Mouse (Mus musculus): ENCODE measurements around the gene Gm19935. TPM values are rescaled to one million over a fixed set of nuclear protein-coding genes. Genes with fewer than 3 reads are reported as not detected.

Gm19935 gene
- polyA plus RNA-seq, 1 experiment from 2014 or later, result not detected

DNA sequence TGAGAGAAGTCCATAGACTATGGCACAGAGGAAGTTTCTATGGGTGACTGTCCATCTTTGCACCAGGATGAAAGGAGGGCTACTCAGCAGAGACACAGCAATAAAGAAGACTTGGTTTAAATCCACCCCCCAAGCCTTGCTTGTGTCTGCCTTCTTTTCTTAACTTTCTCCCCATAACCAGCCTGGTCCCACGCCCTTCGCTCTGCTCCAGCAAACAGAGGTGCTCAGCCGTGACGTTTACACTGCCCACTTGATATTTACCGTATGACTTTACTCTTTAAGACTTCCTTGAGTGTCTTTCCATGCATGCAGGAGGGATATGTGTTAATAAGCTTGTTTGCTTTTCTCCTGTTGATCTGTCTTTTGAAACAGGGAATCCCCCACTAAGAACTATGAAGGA lies 17.7 kb downstream of the Gm19935 start:
- H3K4me2 ChIP-seq (ENCODE audit: low read depth, low read length), result no peak overlapping the region
- no peaks in the 10 kb centered on the region for H3K36me3 ChIP-seq (replicated peaks; ENCODE audit: control insufficient read depth, insufficient read depth, low read depth, low read length)
- 0 out of 2 replicates have a peak, but pooled peaks cover 2% of the 10 kb centered on the region for H3K4me1 ChIP-seq (ENCODE audit: control insufficient read depth, insufficient read depth, low read length)
- DNase-seq (ENCODE audit: low spot score) (no peak), ATAC-seq (replicated peaks; ENCODE audit: insufficient number of reproducible peaks, low FRiP score, low TSS enrichment, low read depth) (no peak)
- no peak overlapping the region for H3K27ac ChIP-seq (replicated peaks; ENCODE audit: low read depth, low read length)
- no peak overlapping the region for H3K9ac ChIP-seq (replicated peaks; ENCODE audit: low read length)
- WGBS, result 80% methylated on average over 5 of the region's 5 CpGs
- no peak overlapping the region for H3K4me3 ChIP-seq (ENCODE audit: low read depth, low read length)
- no peaks in the 10 kb centered on the region for H3K27me3 ChIP-seq (ENCODE audit: control insufficient read depth, insufficient read depth, low read length)
- no peaks in the 10 kb centered on the region for H3K9me3 ChIP-seq (replicated peaks; ENCODE audit: control insufficient read depth, low read length)

DNA sequence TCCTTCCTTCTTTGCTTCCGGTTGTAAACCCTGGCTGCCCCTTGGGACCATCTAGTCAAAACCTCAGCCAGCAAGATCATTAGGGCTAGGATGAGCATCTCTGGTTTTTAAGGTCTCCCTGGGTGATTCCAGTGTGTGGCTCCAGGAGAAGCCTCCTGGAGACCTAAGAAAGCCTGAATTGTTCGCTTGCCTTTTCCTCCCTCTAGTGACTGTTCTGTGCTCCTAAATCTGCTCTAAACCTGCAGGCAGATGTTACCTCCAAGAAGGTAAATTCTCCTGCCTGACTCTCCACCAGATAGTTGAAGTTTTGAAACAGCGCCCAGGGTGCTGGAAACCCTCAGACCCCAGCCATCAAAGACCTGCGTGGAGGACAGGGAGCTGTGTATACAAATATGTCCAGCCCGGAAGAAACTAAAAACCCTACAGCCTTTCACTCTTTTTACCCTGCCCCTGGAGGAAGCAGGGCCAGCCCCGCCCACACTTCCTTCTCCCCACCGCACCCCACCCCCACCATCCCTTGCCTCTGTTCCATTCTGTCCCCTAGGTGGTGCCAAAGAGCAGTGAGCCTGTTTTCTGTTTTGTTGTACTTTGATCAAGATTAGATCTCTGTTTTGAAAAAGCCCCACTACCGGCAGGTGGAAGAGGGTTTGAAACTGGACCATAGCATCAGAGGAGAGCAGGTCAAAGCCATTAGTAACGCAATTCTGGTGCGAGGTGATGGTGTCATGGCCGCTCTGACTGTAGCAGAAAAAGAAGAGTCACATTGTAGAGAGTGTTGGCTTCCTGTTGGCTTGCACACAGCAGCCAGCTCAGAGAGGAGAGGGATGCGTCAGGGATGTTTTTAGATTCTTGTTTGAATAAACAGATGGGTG lies 22.0 kb downstream of the Gm19935 start:
- peak overlapping the region; percentile 18 for H3K9ac ChIP-seq (replicated peaks; ENCODE audit: low read length)
- no peaks in the 10 kb centered on the region for H3K9me3 ChIP-seq (replicated peaks; ENCODE audit: control insufficient read depth, low read length)
- H3K27ac ChIP-seq (replicated peaks; ENCODE audit: low read depth, low read length), result 0 out of 2 replicates have a peak overlapping the region, but pooled peaks have one; percentile 13
- no peak overlapping the region for H3K4me3 ChIP-seq (ENCODE audit: low read depth, low read length)
- peak; percentile 64 for ATAC-seq (replicated peaks; ENCODE audit: insufficient number of reproducible peaks, low FRiP score, low TSS enrichment, low read depth)
- H3K27me3 ChIP-seq (ENCODE audit: control insufficient read depth, insufficient read depth, low read length), result no peaks in the 10 kb centered on the region
- DNase-seq (ENCODE audit: low spot score), result peak; percentile 89
- H3K4me1 ChIP-seq (ENCODE audit: control insufficient read depth, insufficient read depth, low read length), result 0 out of 2 replicates have a peak, but pooled peaks cover 2% of the 10 kb centered on the region
- peak overlapping the region; percentile 21 for H3K4me2 ChIP-seq (ENCODE audit: low read depth, low read length)
- WGBS, result 7% methylated on average over 12 of the region's 12 CpGs
- H3K36me3 ChIP-seq (replicated peaks; ENCODE audit: control insufficient read depth, insufficient read depth, low read depth, low read length), result no peaks in the 10 kb centered on the region

DNA sequence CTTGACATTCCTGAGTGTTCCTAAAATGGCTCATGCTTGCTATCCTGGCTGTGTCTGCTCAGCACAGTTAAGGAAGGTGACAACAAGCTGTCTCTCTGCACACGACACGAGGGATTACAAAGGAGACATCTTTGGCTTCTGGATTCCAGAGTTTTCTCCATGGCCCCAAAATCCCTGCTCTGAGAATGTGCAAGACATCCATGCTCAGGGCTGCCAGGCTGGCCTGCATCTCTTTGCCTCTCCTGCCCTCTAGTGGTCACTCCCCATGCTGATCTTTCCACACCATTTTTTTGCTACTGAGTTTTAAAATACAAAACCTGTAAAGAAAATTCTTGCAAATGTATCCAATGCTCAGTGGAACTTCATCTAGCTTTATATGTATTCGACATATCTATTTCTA lies 23.5 kb downstream of the Gm19935 start:
- H3K4me2 ChIP-seq (ENCODE audit: low read depth, low read length), result no peak overlapping the region
- H3K36me3 ChIP-seq (replicated peaks; ENCODE audit: control insufficient read depth, insufficient read depth, low read depth, low read length), result no peaks in the 10 kb centered on the region
- 15% methylated on average over 3 of the region's 3 CpGs for WGBS
- DNase-seq (ENCODE audit: low spot score) (peak; percentile 85), ATAC-seq (replicated peaks; ENCODE audit: insufficient number of reproducible peaks, low FRiP score, low TSS enrichment, low read depth) (peak; percentile 62; the same call in 1 of the 2 replicates)
- H3K9me3 ChIP-seq (replicated peaks; ENCODE audit: control insufficient read depth, low read length), result no peaks in the 10 kb centered on the region
- H3K27ac ChIP-seq (replicated peaks; ENCODE audit: low read depth, low read length), result no peak overlapping the region
- no peak overlapping the region for H3K9ac ChIP-seq (replicated peaks; ENCODE audit: low read length)
- 0 out of 2 replicates have a peak, but pooled peaks cover 2% of the 10 kb centered on the region for H3K4me1 ChIP-seq (ENCODE audit: control insufficient read depth, insufficient read depth, low read length)
- H3K4me3 ChIP-seq (ENCODE audit: low read depth, low read length), result no peak overlapping the region
- H3K27me3 ChIP-seq (ENCODE audit: control insufficient read depth, insufficient read depth, low read length), result no peaks in the 10 kb centered on the region

DNA sequence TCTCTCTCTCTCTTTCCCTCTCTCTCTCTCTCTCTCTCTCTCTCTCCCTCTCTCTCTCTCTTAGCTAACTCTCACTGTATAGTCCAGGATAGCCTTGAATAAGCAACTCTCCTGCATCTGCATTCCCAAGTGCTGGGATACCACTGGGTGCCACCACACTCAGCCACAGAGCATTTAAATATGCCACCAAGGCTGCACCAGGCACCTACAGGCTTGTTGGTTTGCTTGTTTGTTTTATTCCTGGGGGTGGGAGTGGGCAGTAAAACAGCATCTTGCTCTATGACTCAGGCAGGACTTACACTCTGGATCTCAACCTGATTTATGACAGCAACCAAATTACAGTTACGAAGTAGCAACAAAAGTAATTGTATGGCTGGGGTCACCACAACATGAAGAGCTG lies 25.6 kb downstream of the Gm19935 start:
- no peaks in the 10 kb centered on the region for H3K36me3 ChIP-seq (replicated peaks; ENCODE audit: control insufficient read depth, insufficient read depth, low read depth, low read length)
- no peak for DNase-seq (ENCODE audit: low spot score)
- H3K9me3 ChIP-seq (replicated peaks; ENCODE audit: control insufficient read depth, low read length), result no peaks in the 10 kb centered on the region
- no peak overlapping the region for H3K27ac ChIP-seq (replicated peaks; ENCODE audit: low read depth, low read length)
- no peak for ATAC-seq (replicated peaks; ENCODE audit: insufficient number of reproducible peaks, low FRiP score, low TSS enrichment, low read depth)
- no peak overlapping the region for H3K9ac ChIP-seq (replicated peaks; ENCODE audit: low read length)
- 97% methylated on average over 1 of the region's 1 CpGs for WGBS
- no peaks in the 10 kb centered on the region for H3K27me3 ChIP-seq (ENCODE audit: control insufficient read depth, insufficient read depth, low read length)
- H3K4me2 ChIP-seq (ENCODE audit: low read depth, low read length), result no peak overlapping the region
- H3K4me1 ChIP-seq (ENCODE audit: control insufficient read depth, insufficient read depth, low read length), result 0 out of 2 replicates have a peak, but pooled peaks cover 2% of the 10 kb centered on the region
- no peak overlapping the region for H3K4me3 ChIP-seq (ENCODE audit: low read depth, low read length)

DNA sequence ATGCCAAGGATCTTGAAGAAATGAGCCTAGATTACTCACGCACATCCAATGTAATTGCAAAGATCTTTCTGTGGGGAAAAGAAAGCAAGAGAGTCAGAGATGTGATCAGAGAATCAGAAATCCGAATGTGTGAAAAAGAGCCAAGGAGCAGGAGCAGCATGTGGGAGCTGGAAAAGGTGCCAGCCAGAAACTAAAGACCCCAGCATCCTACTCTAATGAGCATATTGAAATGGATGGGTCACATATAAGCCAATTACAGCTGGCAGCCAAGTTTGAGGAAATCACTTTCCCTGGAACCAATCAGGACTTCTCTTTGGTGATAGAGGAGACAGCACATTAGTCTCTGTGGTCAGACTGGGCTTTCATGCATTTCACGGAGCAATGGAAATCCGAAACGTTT lies 47.4 kb downstream of the Gm19935 start:
- Histone ChIP-seq H3K9me3 (replicated peaks; ENCODE audit: control insufficient read depth, low read length) (no peaks in the 10 kb centered on the region), H3K4me2 (ENCODE audit: low read depth, low read length) (no peak overlapping the region), H3K4me1 (ENCODE audit: control insufficient read depth, insufficient read depth, low read length) (no peaks in the 10 kb centered on the region), H3K27ac (replicated peaks; ENCODE audit: low read depth, low read length) (no peak overlapping the region), H3K9ac (replicated peaks; ENCODE audit: low read length) (no peak overlapping the region), H3K36me3 (replicated peaks; ENCODE audit: control insufficient read depth, insufficient read depth, low read depth, low read length) (no peaks in the 10 kb centered on the region), H3K4me3 (ENCODE audit: low read depth, low read length) (no peak overlapping the region), H3K27me3 (ENCODE audit: control insufficient read depth, insufficient read depth, low read length) (no peaks in the 10 kb centered on the region)
- DNase-seq (ENCODE audit: low spot score) (no peak), ATAC-seq (replicated peaks; ENCODE audit: insufficient number of reproducible peaks, low FRiP score, low TSS enrichment, low read depth) (no peak)
- 72% methylated on average over 5 of the region's 5 CpGs for WGBS

Small RNA genes lying within 50 kb of the gene (microRNA-seq; reads per million reads assigned to microRNA genes)
- gene Gm44382 (ENCODE audit: borderline number of aligned reads), result not detected

Other genes with a start within 250 kb of the Gm19935 start
- 37.1 and 38.9 TPM in 2 replicates for gene Chd9, start 11.0 kb upstream of the Gm19935 start, polyA plus RNA-seq (2014; fragmentation: Nextera tagmentation; extraction: Ambion mirVana)

Data from embryonic facial prominence, embryonic 11.5 days (tissue).